Mouse (Mus musculus) spleen, adult 2 months (tissue): ENCODE data around the gene Cfap57.

Experiments
- CTCF ChIP-seq: fragments of 200-500 bp; IDR thresholded peaks from 2 replicates; pipeline ENCODE4 v1.5.1; 2011; ENCODE audit warnings: mild to moderate bottlenecking, inconsistent platforms; ENCODE audit not compliant: insufficient read depth, insufficient read length, insufficient replicate concordance; ENCODE audit errors: extremely low read depth
- POLR2A ChIP-seq: fragments of 200-500 bp; IDR thresholded peaks from 2 replicates; pipeline ENCODE4 v1.6.1; 2011; ENCODE audit warnings: low read depth, low read length, inconsistent platforms

DNA sequence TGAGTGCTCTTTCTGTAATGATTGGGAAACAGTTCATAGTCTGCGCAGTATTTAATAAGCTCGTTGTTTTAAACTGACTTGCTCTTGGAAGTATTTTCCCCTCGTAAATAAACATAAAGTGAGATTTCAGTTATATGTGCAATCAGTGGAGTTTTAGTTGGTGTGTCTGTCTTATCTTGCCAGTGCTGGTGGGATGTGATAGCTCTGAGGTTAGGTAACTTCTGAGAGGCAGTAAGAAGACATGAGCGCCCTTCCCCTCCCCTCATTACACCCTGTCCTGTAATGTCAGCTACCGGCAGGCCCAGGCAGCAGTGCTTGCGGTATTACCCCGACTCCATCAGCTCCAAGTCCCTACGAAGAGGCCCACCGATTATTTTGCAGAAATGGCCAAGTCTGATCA, 1.2 kb upstream of the Cfap57 start:
- TF ChIP-seq CTCF (no peak), POLR2A (no peak)
